Mouse (Mus musculus): ENCODE data around the gene 9430097D07Rik.

Gene 9430097D07Rik

DNA sequence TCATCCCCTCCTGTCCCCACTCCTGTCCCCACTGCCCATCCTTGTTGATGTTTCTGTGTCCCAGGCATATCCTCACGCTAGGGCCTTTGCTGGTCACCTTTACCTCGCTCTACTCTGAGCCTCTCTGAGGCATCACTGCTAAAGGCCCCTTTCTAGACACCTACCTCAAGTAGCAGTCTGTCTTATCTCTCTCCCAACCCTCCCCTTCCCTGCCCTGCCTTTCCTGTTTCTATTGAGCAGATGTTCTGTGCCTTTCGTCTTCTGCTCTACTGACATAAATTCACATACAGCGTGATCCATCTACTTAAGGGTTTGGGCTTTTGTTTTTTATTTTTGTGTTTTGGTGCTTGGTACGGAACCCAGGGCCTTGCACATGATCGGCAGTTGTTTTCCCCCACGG, 19.5 kb downstream of the 9430097D07Rik start:
- DNase-seq = no peak

DNA sequence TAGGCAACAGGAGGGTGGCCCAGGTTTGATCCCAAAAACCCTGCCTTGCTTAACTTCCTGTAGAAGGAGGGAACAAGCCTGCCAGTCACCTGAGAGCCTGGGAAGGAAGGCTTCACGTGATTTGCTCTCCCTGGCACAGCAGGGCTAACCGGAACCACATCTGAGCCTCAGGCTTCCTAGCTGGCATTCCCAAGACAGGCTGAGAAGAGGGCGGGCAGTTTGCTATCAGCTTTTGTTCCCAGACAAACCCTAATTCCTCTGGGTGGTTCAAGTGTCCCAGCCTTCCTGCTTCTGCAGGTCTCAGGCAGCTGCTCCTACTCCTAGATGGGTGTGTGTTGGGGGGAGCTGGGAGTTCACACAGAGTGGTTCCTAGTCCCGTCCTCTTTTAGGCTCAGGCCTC, 20.0 kb downstream of the 9430097D07Rik start:
- DNase-seq = no peak

DNA sequence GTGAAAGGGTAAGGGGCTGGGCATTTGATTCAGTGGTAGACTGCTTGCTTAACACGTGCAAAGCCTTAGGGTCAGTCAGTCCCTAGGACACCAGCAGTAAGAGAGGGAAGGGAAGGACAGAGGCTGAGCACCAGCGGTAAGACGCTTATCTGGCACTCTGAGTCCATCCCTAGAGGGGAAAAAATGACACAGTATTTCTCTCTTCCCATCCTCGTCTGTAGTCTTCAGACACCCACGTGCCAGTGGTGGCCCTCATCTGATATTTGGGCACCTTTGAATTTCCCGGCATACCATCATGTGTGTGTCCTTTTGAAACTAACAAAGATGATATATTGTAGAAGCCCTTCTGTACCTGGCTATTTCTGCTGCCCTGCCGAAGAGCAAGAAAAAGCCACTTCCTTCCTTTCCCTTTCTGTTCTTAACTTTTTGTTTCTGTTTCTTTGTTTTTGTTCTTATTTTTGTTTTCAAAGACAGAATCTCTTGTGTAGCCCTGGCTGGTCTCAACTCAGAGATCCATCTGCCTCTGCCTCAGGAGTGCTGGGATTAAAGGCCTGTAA, 21.8 kb downstream of the 9430097D07Rik start:
- DNase-seq = no peak

DNA sequence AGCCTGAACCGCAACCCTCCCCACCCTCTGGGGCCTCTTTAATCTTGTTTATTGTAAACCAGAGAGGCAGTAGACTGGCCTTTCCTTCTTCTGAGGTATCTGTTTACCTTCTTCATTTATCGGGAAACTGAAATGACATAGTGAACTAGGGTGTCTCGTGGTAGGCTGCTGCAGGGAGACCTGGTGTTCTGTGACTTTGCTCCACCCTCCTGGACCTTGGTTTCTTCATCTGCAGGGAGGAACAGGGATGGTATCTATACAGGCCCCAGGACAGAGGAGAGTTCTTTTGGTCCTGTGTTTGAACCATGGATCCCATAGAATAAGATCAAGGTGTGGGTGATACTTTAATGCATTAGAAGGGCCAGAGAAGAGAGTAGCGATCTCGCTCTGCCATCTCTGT, 24.2 kb downstream of the 9430097D07Rik start:
- no peak for DNase-seq

DNA sequence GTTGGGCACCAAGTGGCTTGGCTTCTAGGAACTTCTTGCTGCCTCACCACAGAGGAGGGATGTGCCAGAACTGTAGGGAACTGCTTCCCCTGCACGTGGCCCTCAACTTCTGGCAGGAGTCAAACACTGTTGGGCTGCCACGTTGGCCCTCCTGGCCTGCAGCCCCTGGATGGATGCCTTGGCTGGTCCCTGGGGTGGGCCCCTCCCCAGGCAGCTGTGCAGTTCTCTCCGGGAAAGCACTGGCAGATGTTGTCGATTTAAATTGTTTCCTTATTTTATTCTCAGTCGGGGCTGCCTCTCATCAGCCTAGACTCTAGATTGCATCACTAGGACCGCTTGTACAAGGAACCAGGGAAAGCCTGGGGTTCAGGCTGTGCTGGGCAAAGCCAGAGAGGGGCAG, 25.7 kb downstream of the 9430097D07Rik start:
- no peak for DNase-seq

DNA sequence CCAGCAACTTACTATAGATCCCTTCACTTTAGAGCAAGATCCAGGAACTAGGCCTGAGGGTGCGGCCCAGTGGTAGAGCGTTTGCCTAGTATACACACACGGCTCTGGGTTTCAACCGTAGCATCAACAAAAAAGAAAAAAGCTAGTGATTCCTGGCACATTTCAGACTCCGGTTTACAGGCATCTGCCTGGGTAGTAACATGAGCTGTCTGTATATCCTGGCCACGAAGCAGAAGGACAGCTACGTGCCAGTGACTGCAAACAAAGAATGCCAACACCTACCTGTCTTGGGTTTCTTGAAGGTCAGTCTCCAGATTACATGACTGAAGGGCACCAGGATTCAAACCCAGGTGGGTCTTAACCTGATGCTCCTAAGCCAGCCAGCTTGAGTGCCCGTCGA, 26.3 kb downstream of the 9430097D07Rik start:
- no peak for DNase-seq

DNA sequence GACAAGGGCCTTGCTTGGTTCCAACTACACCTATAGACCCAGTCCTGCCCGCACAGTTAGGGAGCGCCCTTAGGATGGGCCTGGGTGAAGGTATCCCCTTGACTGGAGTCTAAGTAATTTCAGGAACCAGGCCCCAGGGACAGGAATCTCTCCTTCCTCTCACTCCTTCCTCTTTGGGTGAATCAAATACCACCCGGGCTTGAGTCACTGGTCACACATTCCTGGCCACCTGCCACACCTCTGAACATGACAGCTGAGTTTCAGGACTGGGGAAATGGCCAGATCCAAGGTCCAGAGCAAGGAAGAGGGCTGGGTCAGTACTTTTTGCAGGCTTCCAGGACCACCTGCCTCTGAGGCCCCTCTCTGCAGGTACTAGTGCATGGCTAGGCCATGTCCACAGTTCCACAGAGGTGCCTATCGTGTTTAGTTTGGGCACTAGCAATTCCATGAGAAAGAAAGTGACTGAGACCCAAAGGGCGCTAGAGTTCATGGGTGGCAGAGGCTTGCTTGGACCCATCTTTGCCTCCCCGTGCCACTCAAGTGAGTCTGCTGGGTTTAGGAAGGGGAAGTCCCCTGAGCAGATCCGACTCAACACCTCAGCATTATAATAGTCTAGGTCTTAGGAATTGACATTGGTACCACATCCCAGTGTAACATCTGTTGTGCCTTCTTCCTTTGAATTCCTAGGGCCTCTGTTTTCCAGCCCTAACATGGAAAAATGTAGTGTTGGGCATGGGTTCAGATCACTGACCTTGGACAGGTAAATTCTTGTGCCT, 27.3 kb downstream of the 9430097D07Rik start:
- no peak for DNase-seq

DNA sequence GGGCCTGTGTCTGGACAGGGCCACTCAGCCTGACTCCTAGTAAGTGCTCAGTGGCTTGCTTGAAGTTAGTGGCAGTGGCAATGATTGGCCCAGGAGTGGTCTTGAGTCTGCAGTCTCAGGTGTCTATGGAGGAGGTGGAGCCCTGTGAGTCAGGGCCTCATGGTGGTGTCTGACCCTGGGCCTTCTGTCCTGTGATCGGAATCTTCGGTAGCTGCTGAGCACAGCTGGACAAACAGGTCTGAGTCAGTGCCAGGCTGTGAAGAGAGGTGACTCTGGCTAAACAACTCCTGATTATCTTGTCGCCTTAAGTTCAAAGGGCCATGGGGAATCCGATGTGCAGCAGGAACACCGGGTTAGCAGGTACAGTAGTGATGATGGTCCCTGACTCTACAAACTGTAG, 28.1 kb downstream of the 9430097D07Rik start:
- DNase-seq = no peak

DNA sequence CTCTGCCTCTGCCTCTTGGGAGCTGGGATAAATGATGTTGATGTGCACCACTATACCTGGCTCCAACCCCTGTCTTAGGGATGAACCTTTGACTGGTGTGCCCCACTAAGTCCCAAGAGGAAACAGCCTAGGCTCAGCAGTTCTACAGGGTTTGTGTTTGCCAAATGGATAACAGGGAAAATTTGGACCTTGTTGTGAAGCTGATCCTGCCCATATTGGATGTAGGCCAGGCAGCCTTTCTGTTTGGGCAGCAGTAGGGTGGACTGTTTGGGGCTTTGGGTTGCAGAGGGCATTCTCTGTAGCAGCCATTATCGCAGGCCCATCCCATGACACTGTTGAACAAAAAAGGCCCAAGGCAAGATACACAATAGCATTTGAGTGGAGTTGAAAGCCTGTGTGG, 28.5 kb downstream of the 9430097D07Rik start:
- DNase-seq = no peak

DNA sequence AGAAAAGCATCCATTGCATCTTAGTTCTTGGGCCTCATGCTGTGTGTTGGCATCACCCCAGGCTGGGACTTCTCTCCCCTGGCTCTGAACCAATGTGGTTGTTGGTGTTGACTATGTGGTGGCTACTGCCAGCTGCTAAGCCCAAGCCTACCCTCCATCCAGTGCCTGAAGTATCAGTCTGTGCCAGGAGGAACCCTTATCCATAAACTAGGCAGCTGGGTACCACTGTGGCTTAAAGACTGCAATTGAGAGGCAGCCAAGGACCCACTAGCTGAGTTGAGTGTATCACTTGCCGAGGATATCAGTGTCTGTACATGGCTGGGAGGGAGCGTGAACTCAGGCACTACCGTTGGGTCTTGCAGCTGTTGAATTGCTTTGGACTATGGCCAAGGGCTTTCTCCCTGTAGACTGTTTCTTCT, 32.4 kb downstream of the 9430097D07Rik start:
- peak; percentile 60 for DNase-seq

DNA sequence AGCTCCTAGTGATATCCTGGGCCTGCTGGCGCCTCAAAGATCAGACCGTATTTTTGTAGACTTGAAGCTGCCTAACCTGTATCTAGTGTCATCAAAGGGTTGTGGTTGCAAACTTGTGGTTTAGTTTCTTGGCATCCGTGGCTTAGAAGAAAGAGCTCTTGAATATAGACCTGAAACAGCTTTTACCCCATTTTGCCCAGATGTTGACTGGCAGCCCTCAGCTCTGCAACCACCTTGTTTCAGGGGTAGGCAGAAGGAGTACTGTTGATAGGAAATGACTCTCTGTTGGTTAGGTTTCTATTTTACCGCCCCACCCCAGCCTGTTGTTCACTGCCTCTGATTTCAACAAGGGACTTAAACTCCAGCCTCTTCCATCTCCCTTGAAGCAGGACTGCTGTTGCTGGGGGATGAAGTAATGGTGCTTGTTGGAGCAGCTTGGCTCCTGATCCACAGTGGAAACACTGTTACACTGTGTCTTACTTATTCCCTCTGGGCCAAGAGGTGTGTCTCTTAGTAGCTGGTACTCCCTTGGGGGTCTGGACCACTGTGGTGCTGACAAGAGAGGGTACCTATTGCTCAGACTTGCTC, 33.4 kb downstream of the 9430097D07Rik start:
- DNase-seq = no peak

DNA sequence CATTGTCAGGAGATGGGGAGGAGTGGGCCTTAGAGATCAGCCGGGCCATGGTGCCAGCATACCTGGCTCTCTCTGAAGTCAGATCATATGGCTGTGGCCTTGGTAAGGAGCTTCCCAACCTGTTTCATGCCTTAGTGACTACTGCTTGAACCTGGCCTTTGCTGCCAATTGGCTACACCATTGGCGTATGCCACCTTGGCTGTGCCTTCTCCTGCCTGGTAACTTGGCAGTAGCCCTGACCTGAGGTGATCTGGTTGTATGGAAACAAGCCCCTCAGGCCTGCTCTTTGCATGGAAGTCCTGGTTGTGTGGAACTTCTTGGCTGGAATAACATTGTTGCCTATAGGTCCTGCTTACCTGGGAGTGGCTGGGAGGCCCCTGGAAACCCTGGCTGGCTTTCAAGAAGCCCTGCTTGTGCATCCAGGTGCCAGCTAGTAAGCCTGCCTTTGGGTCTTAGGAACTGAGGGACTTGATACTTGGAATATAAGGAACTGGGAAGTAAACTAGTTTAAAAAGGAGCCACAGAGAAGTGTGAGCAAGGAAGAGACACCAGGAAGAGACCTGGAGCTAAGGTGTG, 34.1 kb downstream of the 9430097D07Rik start:
- peak; percentile 88 for DNase-seq

DNA sequence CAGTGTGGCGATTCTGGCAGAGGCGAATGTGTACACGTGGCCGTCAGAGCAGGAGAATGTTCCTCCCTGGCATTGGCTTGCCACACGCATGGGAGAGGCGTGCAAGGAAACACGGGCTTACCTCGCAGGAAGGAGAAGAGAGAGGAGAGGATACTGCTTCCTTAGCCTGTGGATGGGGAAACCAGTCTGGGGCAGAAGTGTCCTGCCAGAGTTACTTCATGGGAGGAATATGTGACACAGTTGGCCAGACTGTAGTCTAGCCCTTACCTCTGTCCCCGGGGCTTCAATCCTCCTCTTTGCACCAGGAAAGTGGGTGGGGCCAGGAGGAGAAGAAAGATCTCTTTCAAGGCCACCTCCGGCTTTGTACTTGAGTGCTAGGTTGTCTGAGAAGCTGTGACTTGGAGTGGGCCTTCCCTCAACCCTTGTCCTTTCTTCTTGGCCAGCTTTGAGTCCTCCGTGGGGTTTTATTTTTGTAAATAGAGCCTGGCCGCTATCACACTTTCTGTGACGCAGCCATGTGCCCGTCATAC, 36.0 kb downstream of the 9430097D07Rik start:
- no peak for DNase-seq

DNA sequence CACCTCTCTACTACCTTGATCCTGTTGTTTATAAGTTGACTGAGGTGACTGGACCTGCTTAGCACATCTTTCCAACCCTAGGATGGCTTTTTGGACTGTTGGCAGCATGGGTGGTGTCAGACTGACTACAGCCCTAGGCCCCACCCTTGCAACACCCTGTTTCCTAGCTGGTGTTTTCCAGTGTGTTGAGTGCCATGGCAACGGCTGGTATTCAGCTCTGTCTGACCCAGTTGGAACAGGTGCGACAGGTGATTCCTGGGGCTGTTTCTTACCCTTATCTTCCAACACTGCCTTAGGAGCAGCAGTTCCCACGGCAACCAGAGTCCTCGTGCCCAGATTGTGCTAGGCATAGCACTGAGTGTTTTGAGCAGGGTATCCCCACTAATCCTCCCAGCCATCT, 37.0 kb downstream of the 9430097D07Rik start:
- peak; percentile 45 for DNase-seq

DNA sequence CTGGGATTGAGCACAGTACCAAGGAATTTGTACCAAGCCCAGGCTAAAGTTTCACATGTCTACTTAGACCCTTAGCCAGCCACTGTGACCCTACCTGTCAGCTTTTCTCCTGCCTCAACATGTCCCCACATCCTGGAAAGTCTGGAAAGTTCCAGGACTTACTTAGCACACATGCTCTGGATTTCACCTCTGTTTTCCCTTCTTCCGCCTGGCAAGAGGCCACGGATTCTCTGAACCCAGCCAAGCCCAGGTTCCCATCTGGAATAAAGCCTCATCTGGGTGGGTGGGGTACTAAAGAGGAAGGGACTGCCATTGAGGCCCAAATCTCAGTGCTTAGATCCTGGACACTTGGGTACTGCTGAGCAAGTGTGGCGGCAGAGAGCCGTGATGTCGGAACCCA, 37.5 kb downstream of the 9430097D07Rik start:
- DNase-seq = peak; percentile 50

DNA sequence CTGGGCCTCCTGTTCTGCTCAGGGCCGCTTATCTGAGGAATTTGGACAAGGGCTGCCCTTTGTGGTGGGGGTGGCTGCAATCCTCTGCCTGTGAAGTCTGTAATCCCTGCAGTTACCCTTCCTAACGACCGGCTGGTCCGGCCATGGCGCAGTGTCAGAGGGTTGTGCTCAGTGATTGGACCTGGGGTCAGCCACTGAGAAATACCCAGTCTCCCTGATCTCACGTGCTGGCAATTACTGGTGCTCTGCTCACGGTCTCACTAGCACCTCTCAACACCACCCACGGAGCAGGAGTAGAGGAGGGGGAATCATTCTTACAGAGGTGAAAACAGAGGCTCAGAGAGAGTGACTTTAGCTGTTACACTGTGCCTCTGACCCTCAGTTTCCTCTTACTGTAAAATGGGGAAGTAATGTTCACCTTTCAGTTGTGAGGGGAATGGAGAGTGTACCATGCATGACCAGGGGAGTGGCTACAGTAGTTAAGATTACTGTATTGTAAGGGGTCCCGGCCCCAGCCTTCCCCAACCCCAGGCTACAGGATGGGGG, 38.1 kb downstream of the 9430097D07Rik start:
- DNase-seq = peak; percentile 61

DNA sequence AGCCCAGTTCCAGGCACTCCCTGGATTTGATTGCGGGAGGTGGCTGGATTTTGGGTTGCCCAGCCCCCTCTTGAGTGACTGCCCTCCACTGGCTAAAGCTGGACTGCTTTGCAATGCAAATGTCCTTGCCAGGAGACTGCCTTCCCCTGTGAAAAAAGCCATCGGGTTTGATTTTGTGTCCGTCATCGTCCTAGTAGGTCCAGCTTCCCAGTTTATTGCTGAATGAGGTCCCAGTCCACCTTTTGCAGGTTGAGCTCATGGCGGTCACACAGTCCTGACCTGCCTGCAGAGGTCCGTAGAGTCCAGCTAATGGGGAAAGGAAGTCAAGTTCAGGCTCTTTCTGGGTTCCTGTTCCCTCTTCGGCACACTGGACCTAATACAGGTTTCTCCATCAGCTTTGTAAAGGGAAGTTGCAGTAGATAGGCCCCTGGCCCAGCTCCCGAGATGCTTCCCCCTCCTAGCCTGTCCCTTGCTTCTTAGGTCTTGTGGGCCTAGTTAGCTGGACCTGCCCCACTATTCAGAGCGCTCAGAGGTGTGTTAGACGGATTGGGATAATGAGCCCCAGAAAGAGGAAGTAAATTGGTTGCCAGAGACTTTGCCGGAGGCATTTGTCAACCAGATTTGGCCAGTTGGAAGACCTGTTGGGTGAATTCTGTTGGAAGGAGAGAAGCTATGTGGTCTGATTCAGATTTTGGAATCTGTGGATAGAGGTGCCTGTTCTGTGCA, 38.7 kb downstream of the 9430097D07Rik start:
- DNase-seq = peak; percentile 76

DNA sequence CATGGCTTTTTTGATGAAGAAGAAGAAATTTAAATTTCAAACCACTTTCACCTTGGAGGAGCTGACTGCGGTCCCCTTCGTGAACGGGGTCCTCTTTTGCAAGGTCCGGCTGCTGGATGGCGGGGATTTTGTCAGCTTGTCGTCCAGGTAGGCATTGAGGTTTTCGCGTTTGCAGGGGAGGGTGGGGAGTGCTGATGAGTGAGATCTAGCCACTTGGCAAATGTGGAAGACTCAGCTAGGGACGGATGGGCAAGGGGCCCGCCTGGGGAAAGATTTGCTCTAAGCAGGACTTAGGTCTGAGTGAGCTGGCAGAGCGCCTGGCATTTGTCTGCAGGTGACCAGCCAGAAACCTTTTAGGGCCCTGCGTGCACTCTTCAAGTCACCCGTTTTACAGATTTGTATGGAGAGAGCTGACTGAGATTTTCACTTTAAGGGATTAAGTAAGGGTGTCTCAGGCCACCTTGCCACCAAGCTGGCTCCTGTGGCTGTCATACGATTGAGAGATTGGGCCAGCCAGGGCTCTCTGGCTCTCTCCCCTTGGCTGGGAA, 39.3 kb downstream of the 9430097D07Rik start:
- DNase-seq = peak; percentile 79

DNA sequence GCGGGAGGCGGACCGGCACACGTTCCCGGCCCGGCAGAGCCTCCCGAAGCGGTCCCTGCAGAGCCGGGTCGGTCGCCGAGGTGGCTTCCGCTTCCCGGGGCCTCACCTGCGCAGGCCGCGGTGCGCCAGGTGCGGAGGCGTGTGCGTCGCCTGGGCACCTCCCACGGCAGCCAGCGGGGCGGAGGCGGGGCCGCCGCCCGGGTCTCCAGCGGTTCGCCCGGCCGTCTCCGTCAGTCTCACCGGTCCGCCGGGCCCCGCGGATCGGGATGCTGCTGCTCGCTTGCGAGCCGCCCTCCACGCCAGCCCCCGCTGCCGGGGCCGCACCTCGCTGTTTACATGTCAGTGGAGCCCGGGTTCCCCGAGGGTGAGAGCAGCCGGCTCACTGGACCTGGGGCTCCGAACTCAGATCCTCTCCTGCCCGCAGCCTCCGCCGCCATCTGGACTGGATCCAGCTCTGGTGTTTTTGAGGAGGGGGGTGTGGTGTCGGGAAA, 39.9 kb downstream of the 9430097D07Rik start:
- peak; percentile 74 for DNase-seq

DNA sequence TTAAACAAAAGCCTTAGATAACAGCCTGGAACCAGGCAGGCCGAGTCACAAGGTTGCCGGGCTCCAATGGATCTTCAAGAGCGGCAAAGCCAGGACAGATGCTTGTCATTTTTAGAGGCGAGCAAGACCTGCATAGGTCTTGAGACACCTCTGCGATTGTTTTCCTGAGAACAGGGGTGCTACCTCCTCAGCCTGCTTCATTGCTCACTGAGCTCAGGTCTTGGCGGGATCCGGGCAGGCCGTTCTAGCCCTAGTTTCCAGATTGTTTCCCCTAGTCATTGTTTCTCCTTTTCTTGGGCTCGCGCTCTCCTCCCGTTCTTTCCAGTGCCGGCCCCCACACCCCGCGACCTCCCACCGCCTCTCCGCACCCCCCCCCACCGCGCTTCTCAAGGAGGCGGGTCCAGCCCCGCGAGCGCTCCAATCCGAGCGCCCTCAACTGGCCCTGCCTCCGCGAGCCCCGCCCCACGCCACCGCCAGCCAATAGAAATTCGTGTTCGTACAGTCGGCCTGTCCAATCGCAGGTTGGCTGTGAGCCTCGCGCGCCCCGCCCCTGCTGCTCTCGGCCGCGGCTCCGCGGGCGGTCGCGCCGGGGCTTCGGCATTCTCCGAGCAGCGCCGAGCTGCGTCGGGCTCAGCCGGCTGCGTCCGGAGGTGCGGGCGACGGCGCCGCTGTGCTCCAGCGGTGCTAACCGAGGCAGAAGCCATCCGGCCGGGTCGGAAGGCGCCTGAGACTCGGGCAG, 40.6 kb downstream of the 9430097D07Rik start, which contains the start of gene Fam102a:
TSS of gene Fam102a (plus strand) at position 600 of the 739 bp plus-strand sequence.
- DNase-seq = peak; percentile 99

DNA sequence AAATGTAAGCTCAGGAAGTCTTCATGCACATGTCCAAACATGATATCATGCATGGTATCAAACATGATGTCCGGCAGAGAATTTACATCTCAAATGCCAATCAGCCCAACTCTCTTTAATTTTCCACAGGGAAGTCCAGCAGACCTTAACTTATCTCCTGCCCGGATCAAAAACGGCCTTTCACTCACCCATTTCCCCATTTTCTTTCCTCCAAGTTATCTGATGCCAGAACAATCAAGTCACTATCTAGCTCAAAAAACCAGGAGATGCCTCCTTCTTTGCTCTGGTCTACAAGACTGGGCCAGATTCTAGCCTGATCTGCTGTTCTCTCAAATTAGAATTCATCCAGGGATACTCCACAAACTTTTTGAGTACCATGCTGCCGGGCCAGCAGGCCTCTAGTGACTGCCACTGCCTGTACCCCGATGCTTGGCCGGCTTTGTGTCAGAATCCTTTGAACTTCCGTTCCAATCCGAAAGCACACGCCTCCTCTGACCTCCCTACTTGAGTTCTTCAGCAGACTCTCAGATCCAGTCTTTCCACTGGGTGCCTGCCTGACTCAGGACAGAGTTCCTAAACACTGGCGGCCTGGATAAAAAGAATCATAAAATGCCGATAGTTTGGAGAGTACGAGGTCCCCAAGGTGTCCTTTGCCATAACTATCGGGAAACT, 41.3 kb downstream of the 9430097D07Rik start:
- no peak for DNase-seq
